Mouse (Mus musculus): ENCODE data around the gene H1f0. TPM values are rescaled to one million over a fixed set of nuclear protein-coding genes. Genes with fewer than 3 reads are reported as not detected.
"Not testable (repeated sequence)": the region's sequence is repeated elsewhere in the genome, so short reads cannot be mapped to it uniquely, and the experiment has no call there.

H1f0 gene
- polyA plus RNA-seq, 1 experiment from 2014 or later, result 300 TPM

DNA sequence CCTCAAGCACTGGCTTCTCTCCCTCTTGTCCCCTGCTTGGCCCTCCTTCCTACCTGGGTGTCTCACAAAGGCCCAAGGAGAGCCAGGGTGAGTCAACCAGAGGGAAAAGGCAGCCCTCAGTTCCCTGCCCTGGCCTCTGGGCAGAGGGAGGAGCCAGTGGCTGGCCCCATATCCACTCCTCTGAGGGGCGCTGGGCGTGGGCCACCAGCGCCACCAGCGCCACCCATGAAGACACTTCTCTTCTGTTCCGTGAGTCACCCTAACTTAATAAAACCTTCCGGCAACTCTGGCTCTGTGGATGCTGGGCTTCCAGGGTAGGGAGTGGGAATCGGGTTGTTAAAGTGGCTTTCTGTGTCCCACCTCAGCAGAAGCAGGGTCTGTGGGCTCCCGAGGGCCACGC is 22.7 kb upstream of the H1f0 start:
- ATAC-seq (ENCODE audit: insufficient number of reproducible peaks, low FRiP score), result no peak
- Histone ChIP-seq H3K9me3 (replicated peaks) (no peaks in the 10 kb centered on the region), H3K4me2 (no peak overlapping the region), H3K27me3 (replicated peaks) (no peaks in the 10 kb centered on the region), H3K4me3 (no peak overlapping the region), H3K27ac (ENCODE audit: poor library complexity, severe bottlenecking) (no peak overlapping the region), H3K36me3 (peaks cover 64% of the 10 kb centered on the region), H3K4me1 (replicated peaks) (peaks cover 16% of the 10 kb centered on the region; the same call in 1 of the 2 replicates), H3K9ac (no peak overlapping the region)
- WGBS, result 86% methylated on average over 9 of the region's 9 CpGs

DNA sequence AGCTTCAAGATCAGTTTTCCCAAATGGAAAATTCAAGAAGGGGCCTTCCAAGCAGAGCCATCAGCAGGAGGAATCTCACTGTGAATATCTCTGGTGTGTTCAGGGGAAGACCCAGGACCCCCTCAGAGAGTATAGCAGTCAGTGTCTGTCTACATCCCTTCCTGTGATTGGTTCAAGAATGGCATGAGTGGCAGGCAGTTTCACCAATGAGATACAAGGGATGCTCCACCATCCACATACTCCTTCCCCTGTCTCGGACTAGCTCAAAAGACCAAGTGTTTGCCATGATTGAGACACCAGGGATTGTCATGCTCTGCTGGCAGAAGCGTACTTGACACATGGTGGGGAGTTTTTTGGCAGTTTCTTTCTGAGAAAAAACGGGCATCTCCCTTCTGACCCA is 21.6 kb upstream of the H1f0 start:
- peaks cover 53% of the 10 kb centered on the region for H3K36me3 ChIP-seq
- 70% methylated on average over 3 of the region's 3 CpGs for WGBS

DNA sequence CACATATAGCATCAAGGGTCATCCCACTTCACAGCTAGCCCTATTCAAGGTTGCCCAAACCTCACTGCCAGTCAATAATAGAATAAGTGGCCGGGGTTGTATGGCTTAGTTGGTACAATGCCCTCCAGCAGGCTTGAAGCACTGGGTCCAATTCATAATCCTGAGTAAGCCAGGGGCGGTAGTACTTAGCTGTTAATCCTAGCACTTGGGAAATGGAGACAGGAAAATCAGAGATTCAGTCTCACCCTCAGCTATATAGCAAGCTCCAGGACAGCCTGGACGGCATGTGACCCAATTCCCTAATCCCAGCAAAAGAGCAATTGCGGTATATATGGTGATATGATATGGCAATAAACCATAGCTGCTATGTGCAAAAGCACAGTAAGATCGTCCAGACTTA is 21.2 kb upstream of the H1f0 start:
- no peak overlapping the region for H3K4me3 ChIP-seq
- no peaks in the 10 kb centered on the region for H3K9me3 ChIP-seq (replicated peaks)
- H3K27ac ChIP-seq (ENCODE audit: poor library complexity, severe bottlenecking), result no peak overlapping the region
- H3K9ac ChIP-seq, result no peak overlapping the region
- 90% methylated on average over 5 of the region's 5 CpGs for WGBS
- H3K4me2 ChIP-seq, result no peak overlapping the region
- H3K27me3 ChIP-seq (replicated peaks), result no peaks in the 10 kb centered on the region
- ATAC-seq (ENCODE audit: insufficient number of reproducible peaks, low FRiP score), result no peak
- peaks cover 22% of the 10 kb centered on the region for H3K4me1 ChIP-seq (replicated peaks)
- peaks cover 49% of the 10 kb centered on the region for H3K36me3 ChIP-seq

More for the DNA sequence above, 21.6 kb upstream of the H1f0 start:
- no peak overlapping the region for H3K4me3 ChIP-seq
- no peak for ATAC-seq (ENCODE audit: insufficient number of reproducible peaks, low FRiP score)
- no peak overlapping the region for H3K27ac ChIP-seq (ENCODE audit: poor library complexity, severe bottlenecking)
- no peaks in the 10 kb centered on the region for H3K9me3 ChIP-seq (replicated peaks)
- H3K4me1 ChIP-seq (replicated peaks), result peaks cover 21% of the 10 kb centered on the region
- H3K4me2 ChIP-seq, result no peak overlapping the region
- no peaks in the 10 kb centered on the region for H3K27me3 ChIP-seq (replicated peaks)
- no peak overlapping the region for H3K9ac ChIP-seq

DNA sequence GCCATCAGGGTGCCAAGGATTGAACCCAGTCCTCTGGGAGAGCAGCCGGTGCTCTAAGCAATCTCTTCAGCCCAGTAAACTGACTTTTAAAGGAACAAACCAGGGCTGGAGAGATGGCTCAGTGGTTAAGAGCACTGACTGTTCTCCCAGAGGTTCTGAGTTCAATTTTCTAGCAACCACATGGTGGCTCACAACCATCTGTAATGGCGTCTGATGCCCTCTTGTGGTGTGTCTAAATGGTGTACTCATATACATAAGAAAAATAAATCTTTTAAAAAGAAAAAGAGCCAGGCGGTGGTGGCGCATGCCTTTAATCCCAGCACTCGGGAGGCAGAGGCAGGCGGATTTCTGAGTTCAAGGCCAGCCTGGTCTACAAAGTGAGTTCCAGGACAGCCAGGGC is 20.4 kb upstream of the H1f0 start:
- not testable (repeated sequence) for H3K4me3 ChIP-seq; H3K9ac ChIP-seq; ATAC-seq (ENCODE audit: insufficient number of reproducible peaks, low FRiP score); H3K4me2 ChIP-seq; H3K9me3 ChIP-seq (replicated peaks); H3K27me3 ChIP-seq (replicated peaks); H3K27ac ChIP-seq (ENCODE audit: poor library complexity, severe bottlenecking)
- 85% methylated on average over 6 of the region's 6 CpGs for WGBS
- Histone ChIP-seq H3K4me1 (replicated peaks) (peaks cover 21% of the 10 kb centered on the region), H3K36me3 (peaks cover 43% of the 10 kb centered on the region)

DNA sequence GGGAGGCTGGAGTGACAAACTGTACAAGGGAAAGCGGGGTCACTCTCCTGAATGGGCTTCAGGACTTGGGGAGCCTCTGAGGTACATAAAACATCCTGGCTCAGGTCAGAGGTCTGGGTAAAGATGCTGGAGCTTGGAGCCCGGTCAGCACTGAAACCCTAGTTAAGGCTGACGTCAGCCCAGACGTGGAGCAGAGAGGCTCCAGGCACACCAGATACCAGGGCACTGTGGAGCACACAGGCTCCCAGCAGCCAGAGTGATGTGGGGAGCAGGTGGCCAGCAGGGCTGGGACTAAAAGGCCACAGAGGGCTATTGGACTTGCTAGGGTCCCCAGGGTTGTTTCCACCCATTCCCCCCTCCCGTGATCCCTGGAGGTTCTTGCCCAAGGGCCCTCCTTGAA is 18.5 kb upstream of the H1f0 start:
- WGBS, result 44% methylated on average over 5 of the region's 5 CpGs
- Histone ChIP-seq H3K9me3 (replicated peaks) (no peaks in the 10 kb centered on the region), H3K36me3 (peaks cover 24% of the 10 kb centered on the region), H3K4me1 (replicated peaks) (peaks cover 21% of the 10 kb centered on the region), H3K9ac (no peak overlapping the region), H3K27me3 (replicated peaks) (no peaks in the 10 kb centered on the region), H3K4me2 (no peak overlapping the region), H3K4me3 (no peak overlapping the region), H3K27ac (ENCODE audit: poor library complexity, severe bottlenecking) (no peak overlapping the region)
- no peak for ATAC-seq (ENCODE audit: insufficient number of reproducible peaks, low FRiP score)

DNA sequence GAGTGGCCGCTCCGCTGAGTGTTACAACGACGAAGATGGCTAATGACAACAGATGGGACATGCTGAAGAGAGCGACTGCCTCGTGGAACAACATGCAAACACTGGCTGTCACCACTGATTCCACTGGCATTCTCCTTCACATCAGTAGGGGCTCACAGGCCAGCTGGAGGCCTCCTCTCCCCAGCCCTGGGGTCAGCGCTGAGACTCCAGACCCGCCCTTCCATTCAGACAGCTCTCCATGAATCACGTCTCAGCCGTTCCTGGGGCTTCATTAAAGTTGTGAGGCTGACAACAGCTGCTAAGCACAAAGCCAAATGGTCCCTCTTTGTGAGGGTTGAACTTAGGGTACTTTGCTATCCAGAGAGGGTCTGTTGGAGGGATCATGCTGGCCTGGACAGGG is 16.7 kb upstream of the H1f0 start:
- Histone ChIP-seq H3K9me3 (replicated peaks) (no peaks in the 10 kb centered on the region), H3K4me2 (no peak overlapping the region), H3K27ac (ENCODE audit: poor library complexity, severe bottlenecking) (no peak overlapping the region), H3K36me3 (peaks cover 8% of the 10 kb centered on the region), H3K27me3 (replicated peaks) (no peaks in the 10 kb centered on the region), H3K4me3 (no peak overlapping the region), H3K4me1 (replicated peaks) (peaks cover 21% of the 10 kb centered on the region), H3K9ac (0 out of 2 replicates have a peak overlapping the region, but pooled peaks have one; percentile 13)
- no peak for ATAC-seq (ENCODE audit: insufficient number of reproducible peaks, low FRiP score)
- 53% methylated on average over 10 of the region's 10 CpGs for WGBS

DNA sequence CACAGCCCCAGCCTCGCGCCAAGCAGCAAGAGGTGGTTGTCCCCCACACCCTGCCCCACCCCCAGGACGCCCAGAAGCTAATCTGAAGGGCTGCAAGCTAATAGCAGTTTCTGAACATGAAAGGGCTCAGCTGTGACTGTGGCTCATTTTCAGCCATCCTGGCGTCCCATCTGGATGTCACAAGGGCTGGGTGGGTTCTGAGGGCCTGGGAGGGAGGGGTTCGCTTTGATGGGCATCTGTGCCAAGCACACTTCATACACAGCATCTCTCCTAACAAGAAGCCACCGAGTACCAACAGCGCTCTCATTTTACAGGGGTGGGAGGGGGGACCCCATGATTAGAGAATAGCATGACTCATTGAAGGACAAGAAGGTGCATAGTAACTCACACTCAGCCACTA is 14.9 kb upstream of the H1f0 start:
- no peak overlapping the region for H3K9ac ChIP-seq
- H3K36me3 ChIP-seq, result no peaks in the 10 kb centered on the region
- ATAC-seq (ENCODE audit: insufficient number of reproducible peaks, low FRiP score), result no peak
- H3K27me3 ChIP-seq (replicated peaks), result no peaks in the 10 kb centered on the region
- H3K9me3 ChIP-seq (replicated peaks), result no peaks in the 10 kb centered on the region
- 66% methylated on average over 7 of the region's 7 CpGs for WGBS
- no peak overlapping the region for H3K4me2 ChIP-seq
- H3K4me1 ChIP-seq (replicated peaks), result peaks cover 21% of the 10 kb centered on the region
- H3K4me3 ChIP-seq, result no peak overlapping the region
- no peak overlapping the region for H3K27ac ChIP-seq (ENCODE audit: poor library complexity, severe bottlenecking)

DNA sequence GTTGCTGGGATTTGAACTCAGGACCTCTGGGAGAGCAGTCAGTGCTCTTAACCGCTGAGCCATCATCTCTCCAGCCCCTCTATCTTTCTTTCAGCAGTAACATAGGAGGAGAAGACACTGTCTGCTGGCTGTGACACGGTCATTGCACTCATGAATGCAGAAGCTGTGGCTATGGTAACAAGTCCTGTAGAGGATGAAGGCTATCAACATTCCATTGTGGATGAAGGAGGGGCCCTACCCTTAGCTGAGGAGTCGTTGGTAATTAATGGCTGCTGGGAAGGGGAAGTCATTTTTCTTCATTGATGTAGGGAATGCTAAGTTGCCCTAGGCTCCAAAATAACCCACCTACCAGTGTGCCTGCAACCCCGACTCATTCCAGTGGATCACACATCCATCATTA is 10.1 kb upstream of the H1f0 start:
- H3K4me3 ChIP-seq, result no peak overlapping the region
- WGBS, result 47% methylated on average over 4 of the region's 4 CpGs
- H3K36me3 ChIP-seq, result no peaks in the 10 kb centered on the region
- no peak overlapping the region for H3K27ac ChIP-seq (ENCODE audit: poor library complexity, severe bottlenecking)
- no peak overlapping the region for H3K4me2 ChIP-seq
- H3K9ac ChIP-seq, result no peak overlapping the region
- no peaks in the 10 kb centered on the region for H3K27me3 ChIP-seq (replicated peaks)
- H3K4me1 ChIP-seq (replicated peaks), result peaks cover 8% of the 10 kb centered on the region
- no peak for ATAC-seq (ENCODE audit: insufficient number of reproducible peaks, low FRiP score)
- H3K9me3 ChIP-seq (replicated peaks), result no peaks in the 10 kb centered on the region

DNA sequence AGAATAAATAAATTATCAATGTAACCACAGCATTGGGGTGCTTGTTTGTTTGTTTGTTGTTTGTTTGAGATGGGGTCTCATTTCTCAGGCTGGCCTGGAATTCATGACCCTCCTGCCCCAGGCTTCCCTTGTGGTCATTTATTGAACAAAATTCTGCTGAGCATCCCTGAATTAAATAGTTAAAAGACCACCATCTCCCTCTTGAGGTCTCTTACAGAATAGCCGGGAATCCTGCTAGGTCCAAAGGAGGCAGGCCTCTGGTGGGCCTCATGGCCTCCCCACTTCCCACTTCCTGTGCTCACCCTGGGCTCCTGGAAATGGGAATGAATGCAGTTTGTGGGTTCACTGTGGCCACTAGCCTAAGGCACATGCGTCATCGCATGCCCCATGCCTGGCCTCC is 9.4 kb upstream of the H1f0 start:
- Histone ChIP-seq H3K4me1 (replicated peaks) (peaks cover 10% of the 10 kb centered on the region), H3K27me3 (replicated peaks) (no peaks in the 10 kb centered on the region), H3K9me3 (replicated peaks) (no peaks in the 10 kb centered on the region), H3K4me2 (no peak overlapping the region), H3K36me3 (no peaks in the 10 kb centered on the region), H3K4me3 (no peak overlapping the region), H3K9ac (no peak overlapping the region; the same call in 1 of the 2 replicates), H3K27ac (ENCODE audit: poor library complexity, severe bottlenecking) (no peak overlapping the region)
- WGBS, result 57% methylated on average over 3 of the region's 3 CpGs
- ATAC-seq (ENCODE audit: insufficient number of reproducible peaks, low FRiP score), result no peak

DNA sequence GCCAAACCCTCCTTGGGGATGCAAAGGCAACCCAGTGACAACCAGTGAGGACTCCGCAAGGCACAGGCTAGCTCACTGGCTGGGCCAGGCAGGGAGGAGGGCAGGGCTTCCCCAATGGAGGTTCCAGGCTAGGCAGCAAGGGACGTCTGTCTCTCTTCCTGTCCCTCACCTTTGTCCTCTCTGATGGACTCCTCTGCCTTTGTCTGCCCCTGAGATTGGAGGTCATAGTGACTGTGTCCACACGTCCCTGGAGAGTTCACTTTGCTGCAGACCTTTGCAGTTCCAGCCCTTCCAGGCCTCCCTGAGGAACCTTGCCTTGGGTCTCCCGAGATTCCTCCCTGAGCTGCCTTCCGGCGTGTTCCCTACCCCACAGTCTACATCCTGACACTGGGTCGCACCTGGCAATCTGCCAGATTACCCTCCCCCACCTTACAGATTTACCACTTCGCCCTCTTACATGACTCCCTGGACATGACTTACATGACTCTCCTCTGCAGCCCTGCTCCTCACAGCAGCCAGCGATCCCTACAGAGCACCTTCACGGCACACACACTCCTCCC is 5.5 kb upstream of the H1f0 start:
- Histone ChIP-seq H3K36me3 (no peaks in the 10 kb centered on the region), H3K9me3 (replicated peaks) (no peaks in the 10 kb centered on the region), H3K27me3 (replicated peaks) (0 out of 2 replicates have a peak, but pooled peaks cover 7% of the 10 kb centered on the region), H3K27ac (ENCODE audit: poor library complexity, severe bottlenecking) (no peak overlapping the region), H3K4me2 (no peak overlapping the region), H3K9ac (no peak overlapping the region), H3K4me3 (no peak overlapping the region), H3K4me1 (replicated peaks) (peaks cover 30% of the 10 kb centered on the region)
- peak; percentile 30; the same call in 1 of the 2 replicates for ATAC-seq (ENCODE audit: insufficient number of reproducible peaks, low FRiP score)
- 46% methylated on average over 10 of the region's 10 CpGs for WGBS

DNA sequence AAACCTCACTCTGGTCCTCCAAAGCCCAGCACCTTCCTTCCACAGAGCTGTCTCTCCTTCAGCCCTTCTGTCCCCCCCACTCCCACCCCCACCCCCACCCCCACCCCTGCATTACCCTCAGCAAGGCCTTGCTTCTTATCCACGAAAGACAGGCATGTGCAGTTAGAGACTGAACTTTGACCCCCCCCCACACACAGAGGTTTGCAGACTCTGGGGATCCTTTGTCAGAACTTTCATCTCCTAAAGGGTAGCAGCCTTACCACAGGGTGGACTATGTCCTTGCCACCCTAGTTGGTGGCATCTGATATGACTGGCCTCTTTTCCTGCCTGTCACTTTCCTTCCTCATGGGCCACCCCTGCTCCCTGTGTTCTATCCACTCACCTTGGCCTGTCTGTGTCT is 4.9 kb upstream of the H1f0 start:
- Histone ChIP-seq H3K27me3 (replicated peaks) (0 out of 2 replicates have a peak, but pooled peaks cover 7% of the 10 kb centered on the region), H3K4me1 (replicated peaks) (peaks cover 31% of the 10 kb centered on the region), H3K4me3 (no peak overlapping the region), H3K9me3 (replicated peaks) (no peaks in the 10 kb centered on the region), H3K9ac (no peak overlapping the region), H3K27ac (ENCODE audit: poor library complexity, severe bottlenecking) (no peak overlapping the region), H3K4me2 (no peak overlapping the region), H3K36me3 (no peaks in the 10 kb centered on the region)
- ATAC-seq (ENCODE audit: insufficient number of reproducible peaks, low FRiP score), result no peak
- WGBS, result 37% methylated on average over 1 of the region's 1 CpGs

DNA sequence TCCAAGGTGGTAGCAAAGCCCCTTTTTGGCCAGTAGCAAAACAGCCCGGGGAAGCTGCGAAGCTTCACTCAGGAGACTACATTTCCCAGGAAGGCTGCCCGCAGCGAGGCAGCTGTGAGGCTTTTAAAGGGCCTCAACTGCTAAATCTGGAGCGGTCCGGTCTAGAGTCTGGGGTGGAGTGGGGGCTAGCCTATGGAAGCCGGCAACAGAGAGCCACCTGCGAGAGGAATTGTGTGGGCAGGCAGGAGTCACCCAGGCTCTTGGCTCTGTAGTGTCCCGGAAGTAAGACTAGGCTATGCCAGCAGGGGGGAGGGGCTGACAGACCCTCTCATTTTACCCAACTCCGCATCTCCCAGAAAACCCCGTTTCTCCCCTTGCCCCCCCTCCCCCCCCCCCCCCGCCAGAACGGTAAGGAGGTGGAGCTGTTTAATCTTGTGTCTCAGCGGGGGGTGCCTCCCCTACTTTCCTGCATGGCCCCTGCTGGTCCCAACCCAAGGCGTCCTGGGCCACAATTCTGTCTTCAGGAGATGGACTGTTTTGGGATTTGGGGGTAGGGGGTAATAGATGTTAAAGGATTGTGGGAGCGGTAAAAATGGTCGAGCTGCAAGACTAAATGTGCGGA is 2.5 kb upstream of the H1f0 start:
- Histone ChIP-seq H3K9me3 (replicated peaks) (no peaks in the 10 kb centered on the region), H3K27ac (ENCODE audit: poor library complexity, severe bottlenecking) (no peak overlapping the region), H3K36me3 (no peaks in the 10 kb centered on the region), H3K27me3 (replicated peaks) (0 out of 2 replicates have a peak, but pooled peaks cover 7% of the 10 kb centered on the region), H3K4me2 (peak overlapping the region; percentile 64), H3K4me3 (peak overlapping the region; percentile 28), H3K4me1 (replicated peaks) (peaks cover 41% of the 10 kb centered on the region), H3K9ac (peak overlapping the region; percentile 62)
- 11% methylated on average over 17 of the region's 18 CpGs for WGBS
- ATAC-seq (ENCODE audit: insufficient number of reproducible peaks, low FRiP score), result no peak
